Comparison of ENCODE assay signal across 25 mouse cellular contexts in the genomic region with DNA sequence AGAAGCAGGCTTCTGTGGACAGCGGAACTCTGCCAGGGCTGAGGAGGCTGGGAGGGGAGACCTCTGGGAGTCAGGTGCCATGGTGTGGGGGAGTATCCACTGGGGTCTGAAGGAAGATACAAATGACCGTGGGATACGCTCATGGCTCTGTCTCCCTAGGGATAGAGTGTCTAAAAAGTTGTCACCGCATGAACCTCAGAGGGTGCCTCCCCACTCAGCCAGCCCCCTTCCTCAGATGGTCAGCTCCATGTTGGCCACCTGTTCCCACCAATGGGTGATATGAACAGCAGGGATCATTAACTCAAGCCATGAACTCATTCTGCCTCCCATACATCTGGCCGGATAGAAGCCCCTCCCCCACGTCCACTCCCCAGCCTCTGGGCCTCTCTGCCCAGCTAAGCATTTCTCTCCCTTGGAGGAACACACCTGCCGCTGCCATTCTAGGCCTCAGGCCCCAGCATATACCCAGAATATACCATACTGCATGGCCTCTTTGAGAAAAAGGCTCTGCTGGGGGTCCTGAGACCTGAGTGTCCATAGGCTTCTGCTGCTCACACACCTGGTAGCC.
A peak's percentile ranks its signal among the peaks of the same experiment; 100 is the strongest.
DNase-seq lines count a peak whose midpoint lies in the region; ATAC-seq and TF ChIP-seq lines count a peak whose summit lies in the region.
"Had no signal": no experiment of that assay in that cellular context is flagged by ENCODE, and none has a peak within 500 bp of the region (broad histone marks: within the 10 kb centered on the region; RNA-seq: fewer than 3 reads in every experiment).

No protein-coding gene starts in this region.

- H3K36me3 ChIP-seq in embryonic facial prominence, embryonic 14.5 days (ENCODE audit: control insufficient read depth, insufficient read depth, low read length) = no peaks in the 10 kb centered on the region
- no peaks in the 10 kb centered on the region for H3K36me3 ChIP-seq in embryonic facial prominence, embryonic 10.5 days (replicated peaks)
- H3K36me3 ChIP-seq in kidney, embryonic 16.5 days (ENCODE audit: insufficient read depth, low read length) = no peaks in the 10 kb centered on the region
- no peaks in the 10 kb centered on the region for H3K36me3 ChIP-seq in midbrain, embryonic 11.5 days (ENCODE audit: control insufficient read depth, insufficient read depth, low read length)
- no peaks in the 10 kb centered on the region for H3K36me3 ChIP-seq in midbrain, postnatal 0 days (ENCODE audit: insufficient read depth, low read length)
- H3K36me3 ChIP-seq: forebrain, embryonic 12.5 days; forebrain, embryonic 15.5 days; heart, embryonic 12.5 days; heart, embryonic 15.5 days had no signal

- WGBS in embryonic facial prominence, embryonic 14.5 days = 77% methylated on average over 7 of the region's 7 CpGs
- 77% methylated on average over 7 of the region's 7 CpGs for WGBS in embryonic facial prominence, embryonic 10.5 days
- 36% methylated on average over 7 of the region's 7 CpGs for WGBS in kidney, embryonic 16.5 days
- 82% methylated on average over 7 of the region's 7 CpGs for WGBS in midbrain, embryonic 11.5 days
- WGBS in midbrain, postnatal 0 days = 82% methylated on average over 7 of the region's 7 CpGs

- intact Hi-C loops in left cerebral cortex, postnatal 36 days (cut with DNase I) = no loop called here

- no peaks in the 10 kb centered on the region for H3K27me3 ChIP-seq in embryonic facial prominence, embryonic 14.5 days (replicated peaks; ENCODE audit: control insufficient read depth, insufficient read depth, low read length)
- peaks cover 43% of the 10 kb centered on the region for H3K27me3 ChIP-seq in embryonic facial prominence, embryonic 10.5 days (replicated peaks; ENCODE audit: low read depth, poor library complexity, severe bottlenecking)
- H3K27me3 ChIP-seq in kidney, embryonic 16.5 days (ENCODE audit: insufficient read depth, low read length) = no peaks in the 10 kb centered on the region
- 0 out of 2 replicates have a peak, but pooled peaks cover 2% of the 10 kb centered on the region for H3K27me3 ChIP-seq in midbrain, embryonic 11.5 days (ENCODE audit: control insufficient read depth, insufficient read depth, low read length)
- peaks cover 3% of the 10 kb centered on the region; the same call in 1 of the 2 replicates for H3K27me3 ChIP-seq in midbrain, postnatal 0 days (ENCODE audit: insufficient read depth, low read length)

- TF ChIP-seq CTCF in midbrain, postnatal 0 days (IDR thresholded peaks at IDR 0.05) = no peak

- 0 out of 2 replicates have a peak, but pooled peaks cover 3% of the 10 kb centered on the region for H3K4me1 ChIP-seq in embryonic facial prominence, embryonic 14.5 days (ENCODE audit: control insufficient read depth, insufficient read depth, low read length)
- peaks cover 24% of the 10 kb centered on the region for H3K4me1 ChIP-seq in embryonic facial prominence, embryonic 10.5 days
- H3K4me1 ChIP-seq in kidney, embryonic 16.5 days (ENCODE audit: insufficient read depth, low read length) = peaks cover 29% of the 10 kb centered on the region
- H3K4me1 ChIP-seq in midbrain, embryonic 11.5 days (ENCODE audit: control insufficient read depth, insufficient read depth, low read length) = peaks cover 7% of the 10 kb centered on the region
- H3K4me1 ChIP-seq in midbrain, postnatal 0 days (ENCODE audit: insufficient read depth, low read length) = no peaks in the 10 kb centered on the region
- H3K4me1 ChIP-seq: forebrain, embryonic 15.5 days; heart, embryonic 12.5 days; heart, embryonic 15.5 days had no signal

- no peak overlapping the region for H3K4me3 ChIP-seq in embryonic facial prominence, embryonic 14.5 days (ENCODE audit: low read depth, low read length)
- H3K4me3 ChIP-seq in embryonic facial prominence, embryonic 10.5 days = no peak overlapping the region
- no peak overlapping the region for H3K4me3 ChIP-seq in kidney, embryonic 16.5 days (ENCODE audit: low read length)
- H3K4me3 ChIP-seq in midbrain, embryonic 11.5 days (ENCODE audit: low read depth, low read length) = no peak overlapping the region
- H3K4me3 ChIP-seq in midbrain, postnatal 0 days (ENCODE audit: low read depth, low read length) = no peak overlapping the region
- H3K4me3 ChIP-seq: erythroblast, embryonic 14.5 days; forebrain, embryonic 12.5 days; forebrain, embryonic 15.5 days; heart, embryonic 12.5 days; heart, embryonic 15.5 days had no signal

- H3K27ac ChIP-seq in embryonic facial prominence, embryonic 14.5 days (replicated peaks; ENCODE audit: low read depth, low read length) = no peak overlapping the region
- H3K27ac ChIP-seq in embryonic facial prominence, embryonic 10.5 days (replicated peaks) = no peak overlapping the region
- peak overlapping the region; percentile 59 for H3K27ac ChIP-seq in kidney, embryonic 16.5 days (ENCODE audit: low read length)
- no peak overlapping the region for H3K27ac ChIP-seq in midbrain, embryonic 11.5 days (ENCODE audit: low read depth, low read length)
- no peak overlapping the region for H3K27ac ChIP-seq in midbrain, postnatal 0 days (ENCODE audit: low read depth, low read length)
- H3K27ac ChIP-seq: forebrain, embryonic 12.5 days; forebrain, embryonic 15.5 days; heart, embryonic 15.5 days; hindbrain, embryonic 14.5 days had no signal

- no peak overlapping the region for H3K9ac ChIP-seq in embryonic facial prominence, embryonic 14.5 days (ENCODE audit: low read depth, low read length)
- H3K9ac ChIP-seq in kidney, embryonic 16.5 days (replicated peaks; ENCODE audit: low read length) = no peak overlapping the region
- no peak overlapping the region for H3K9ac ChIP-seq in midbrain, embryonic 11.5 days (ENCODE audit: low read length)
- no peak overlapping the region for H3K9ac ChIP-seq in midbrain, postnatal 0 days (replicated peaks; ENCODE audit: low read length, poor library complexity, severe bottlenecking)
- H3K9ac ChIP-seq: forebrain, embryonic 12.5 days; forebrain, embryonic 15.5 days; heart, embryonic 12.5 days; heart, embryonic 15.5 days; hindbrain, embryonic 14.5 days had no signal

- DNase-seq in embryonic facial prominence, embryonic 14.5 days (ENCODE audit: low spot score) = peak; percentile 51
- DNase-seq in embryonic facial prominence, embryonic 10.5 days (ENCODE audit: low spot score) = no peak
- no peak for DNase-seq in kidney, adult 11 months
- peak; percentile 35 for DNase-seq in midbrain, embryonic 11.5 days (ENCODE audit: low spot score, missing footprints)
- no peak for DNase-seq in midbrain, postnatal 0 days (ENCODE audit: low spot score)
- no peak for DNase-seq in left cerebral cortex, postnatal 36 days (ENCODE audit: low spot score in 2 of 2)
- DNase-seq: adrenal gland, adult 8-10 months; adrenal gland, postnatal 25 days; cerebellum, adult 11-12 months; cerebellum, adult 8-10 months; cerebellum, postnatal 10 days; cerebellum, postnatal 36 days; embryo, embryonic 11 days; gastrocnemius, postnatal 25 days; heart, adult 18-20 months; heart, postnatal 10 days; heart, postnatal 4 days had no signal

- H3K4me2 ChIP-seq in embryonic facial prominence, embryonic 14.5 days (ENCODE audit: low read depth, low read length) = no peak overlapping the region
- H3K4me2 ChIP-seq in kidney, embryonic 16.5 days (replicated peaks; ENCODE audit: low read depth, low read length) = no peak overlapping the region
- no peak overlapping the region for H3K4me2 ChIP-seq in midbrain, embryonic 11.5 days
- no peak overlapping the region for H3K4me2 ChIP-seq in midbrain, postnatal 0 days (ENCODE audit: low read depth, low read length, poor library complexity, severe bottlenecking)
- H3K4me2 ChIP-seq: forebrain, embryonic 12.5 days; forebrain, embryonic 15.5 days; heart, embryonic 12.5 days; heart, embryonic 15.5 days; hindbrain, embryonic 14.5 days had no signal

- H3K9me3 ChIP-seq in embryonic facial prominence, embryonic 14.5 days (ENCODE audit: control insufficient read depth, low read length) = no peaks in the 10 kb centered on the region
- no peaks in the 10 kb centered on the region for H3K9me3 ChIP-seq in embryonic facial prominence, embryonic 10.5 days
- no peaks in the 10 kb centered on the region for H3K9me3 ChIP-seq in kidney, embryonic 16.5 days (ENCODE audit: low read length)
- no peaks in the 10 kb centered on the region for H3K9me3 ChIP-seq in midbrain, embryonic 11.5 days (ENCODE audit: control insufficient read depth, low read length)
- H3K9me3 ChIP-seq in midbrain, postnatal 0 days (ENCODE audit: low read length) = no peaks in the 10 kb centered on the region
- H3K9me3 ChIP-seq: forebrain, embryonic 12.5 days; forebrain, embryonic 15.5 days; heart, embryonic 12.5 days; heart, embryonic 15.5 days had no signal

- no peak; the same call in 1 of the 2 replicates for ATAC-seq in embryonic facial prominence, embryonic 14.5 days (ENCODE audit: low read depth)
- ATAC-seq in kidney, embryonic 16.5 days (ENCODE audit: low FRiP score, low TSS enrichment) = peak; percentile 86
- no peak for ATAC-seq in midbrain, embryonic 11.5 days (ENCODE audit: low FRiP score)
- no peak for ATAC-seq in midbrain, postnatal 0 days (ENCODE audit: low FRiP score)
- ATAC-seq: activated CD4-positive, CD25-positive, alpha-beta regulatory T cell, adult 4 months; forebrain, embryonic 15.5 days had no signal

Comparison
In these comparisons a context has a peak if more than half of its experiments do, and no peak if none do; other contexts are left out.
1. DNase-seq: peak in embryonic facial prominence, embryonic 14.5 days (single experiment) and midbrain, embryonic 11.5 days (single experiment); none in embryonic facial prominence, embryonic 10.5 days (single experiment), kidney, adult 11 months (single experiment), midbrain, postnatal 0 days (single experiment) and left cerebral cortex, postnatal 36 days (0 of 2).